Mouse (Mus musculus) adrenal gland, postnatal 14 days (tissue): ENCODE results near the gene Usp2. TPM values are rescaled to one million over a fixed set of nuclear protein-coding genes. Genes with fewer than 3 reads are reported as not detected.
A peak's percentile ranks its signal among the peaks of the same experiment; 100 is the strongest.

ENCODE experiments used
- DNase-seq: peaks from one replicate; pipeline ENCODE4 v3.0.0; 2021; ENCODE audit warnings: mixed read lengths
- long read RNA-seq, 2 experiments: library from polyadenylated mRNA; stranded (forward); transcript quantifications; one replicate each; pipeline ENCODE4 v2.0.0; 2021
- total RNA-seq: library from RNA; stranded (reverse); gene quantifications from 2 replicates; pipeline ENCODE4 v1.2.3, GENCODE M21; 2021

The Usp2 gene
- 49.5 and 54.9 TPM in 2 replicates for total RNA-seq
- long read RNA-seq, experiment 1, transcript Usp2-202 (12 exons, 2,057 nt): major isoform, 11 of 31 reads
- long read RNA-seq, experiment 1, transcript Usp2-201 (13 exons, 3,867 nt): minor isoform, 5 of 31 reads
- long read RNA-seq, experiment 1, partial matches to known transcripts: 7 of 31 reads
- long read RNA-seq, experiment 1, other reads (novel, unspliced or antisense): 8 of 31 reads
- long read RNA-seq, experiment 2, transcript Usp2-202 (12 exons, 2,057 nt): major isoform, 8 of 35 reads
- long read RNA-seq, experiment 2, transcript Usp2-201 (13 exons, 3,867 nt): minor isoform, 6 of 35 reads
- long read RNA-seq, experiment 2, partial matches to known transcripts: 6 of 35 reads
- long read RNA-seq, experiment 2, other reads (novel, unspliced or antisense): 13 of 35 reads

GRCm38 (mm10) chr9:44066785-44067225 is at the start of gene Usp2:
Gene Usp2 (plus strand): TSS chr9:44067021.
- peak; percentile 100 for DNase-seq

DNA sequence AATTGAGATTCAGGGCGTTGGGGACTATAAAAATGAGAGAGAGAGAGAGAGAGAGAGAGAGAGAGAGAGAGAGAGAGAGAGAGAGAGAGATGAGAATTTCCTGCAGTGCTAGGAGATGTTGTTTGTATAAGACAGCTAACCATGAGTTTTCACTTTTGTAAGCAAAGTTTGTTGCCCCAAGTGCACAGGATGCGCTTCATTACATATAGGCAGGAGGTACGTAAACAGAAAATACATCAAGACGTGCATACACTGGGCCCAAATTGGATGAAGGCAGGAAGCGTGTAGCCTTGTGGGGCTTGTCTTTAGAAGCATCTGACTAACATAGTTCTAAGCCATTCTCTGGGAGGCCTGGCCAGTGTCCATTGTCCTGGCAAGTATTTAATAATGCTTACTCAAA is 49.0 kb upstream of the Usp2 start:
- no peak for DNase-seq

GRCm38 (mm10) chr9:44020001-44020400 is 46.8 kb upstream of the Usp2 start:
- DNase-seq: no peak

DNA sequence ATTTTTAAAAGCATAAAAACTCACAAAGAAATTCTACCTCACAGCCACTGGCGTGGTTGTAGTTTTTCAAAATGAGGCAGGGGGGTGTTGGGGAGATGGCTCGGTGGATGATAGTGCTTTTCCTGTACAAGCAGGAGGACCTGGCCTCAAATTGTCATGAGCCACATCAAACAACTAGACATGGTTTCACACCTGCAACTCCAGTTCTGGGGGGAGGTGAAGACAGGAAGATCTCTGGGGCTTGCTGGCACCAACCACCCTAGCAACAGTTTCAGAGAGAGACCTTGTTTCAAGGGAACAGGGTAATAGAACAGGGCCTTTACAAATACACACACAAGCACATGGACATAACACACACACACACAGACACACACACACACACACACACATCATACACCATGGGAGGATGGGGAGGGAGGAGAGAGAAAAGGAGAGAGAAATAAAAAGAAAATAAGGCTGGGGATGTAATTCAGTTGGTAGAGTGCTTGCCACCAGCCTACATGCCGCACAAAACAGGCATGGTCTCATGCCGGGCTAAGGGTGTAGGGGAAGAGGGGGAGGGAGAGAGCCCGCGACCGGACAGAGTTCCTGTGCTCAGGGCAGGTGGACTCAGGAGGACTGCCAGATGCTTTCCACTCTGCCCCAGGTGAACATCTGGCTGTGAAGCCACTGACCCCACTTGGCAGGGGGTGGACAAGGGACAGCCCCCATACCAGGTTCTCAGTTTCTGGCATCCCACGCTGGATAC is 44.5 kb upstream of the Usp2 start:
- no peak for DNase-seq

DNA sequence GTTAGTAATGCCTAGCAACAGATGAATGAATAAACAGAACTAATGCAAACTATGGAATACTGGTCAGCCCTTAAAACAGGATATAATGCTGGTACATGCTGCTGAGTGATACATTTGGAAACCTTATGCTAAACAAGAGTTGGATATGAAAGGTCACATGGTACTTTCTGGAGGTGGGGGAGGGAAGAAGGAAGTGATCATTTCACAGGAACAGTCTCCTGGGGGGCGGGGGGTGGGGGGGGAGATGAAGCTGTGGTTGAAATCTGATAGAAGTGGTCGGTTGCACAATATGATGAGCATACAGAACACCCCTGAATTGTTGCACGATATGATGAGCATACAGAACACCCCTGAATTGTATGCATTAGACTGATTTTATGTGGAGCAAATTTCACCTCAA is 42.7 kb upstream of the Usp2 start:
- DNase-seq: no peak

GRCm38 (mm10) chr9:44029580-44030236 is 37.1 kb upstream of the Usp2 start:
- DNase-seq: no peak

- no peak for DNase-seq
Measured at GRCm38 (mm10) chr9:44030646-44031045, 36.2 kb upstream of the Usp2 start.

GRCm38 (mm10) chr9:44031079-44031478 is 35.7 kb upstream of the Usp2 start:
- DNase-seq: no peak

- DNase-seq: no peak
Measured at GRCm38 (mm10) chr9:44031946-44032345, 34.9 kb upstream of the Usp2 start.

- no peak for DNase-seq
Measured at GRCm38 (mm10) chr9:44033317-44033716, 33.5 kb upstream of the Usp2 start.

- no peak for DNase-seq
Measured at GRCm38 (mm10) chr9:44033957-44034727, 32.7 kb upstream of the Usp2 start.

DNA sequence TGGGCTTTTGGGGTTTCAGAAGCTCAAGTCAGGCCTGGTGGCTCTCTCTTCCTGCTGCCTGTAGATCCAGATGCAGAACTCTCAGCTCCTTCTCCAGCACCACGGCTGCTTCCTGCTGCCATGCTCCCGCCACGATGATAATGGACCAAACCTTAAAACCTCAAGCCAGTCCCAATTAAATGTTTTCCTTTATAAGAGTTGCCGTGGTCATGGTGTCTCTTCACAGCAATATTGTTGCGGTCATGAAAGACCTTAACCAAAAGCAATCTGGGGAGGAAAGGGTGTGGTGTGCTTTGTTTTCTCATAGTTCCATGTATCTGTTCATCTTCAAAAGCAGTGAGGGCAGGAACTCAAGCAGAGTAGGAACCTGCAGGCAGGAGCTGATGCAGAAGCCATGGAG is 29.7 kb upstream of the Usp2 start:
- DNase-seq: no peak

GRCm38 (mm10) chr9:44041511-44042395 is 25.1 kb upstream of the Usp2 start:
- DNase-seq: no peak

- DNase-seq: no peak
Measured at GRCm38 (mm10) chr9:44042396-44042680, 24.5 kb upstream of the Usp2 start.

- peak; percentile 62 for DNase-seq
Measured at GRCm38 (mm10) chr9:44042836-44043707, 23.7 kb upstream of the Usp2 start, which contains the start of gene Thy1. Gene Thy1 (plus strand): TSS chr9:44043384.

GRCm38 (mm10) chr9:44043708-44044425 is 23.0 kb upstream of the Usp2 start:
- DNase-seq: peak; percentile 32

DNA sequence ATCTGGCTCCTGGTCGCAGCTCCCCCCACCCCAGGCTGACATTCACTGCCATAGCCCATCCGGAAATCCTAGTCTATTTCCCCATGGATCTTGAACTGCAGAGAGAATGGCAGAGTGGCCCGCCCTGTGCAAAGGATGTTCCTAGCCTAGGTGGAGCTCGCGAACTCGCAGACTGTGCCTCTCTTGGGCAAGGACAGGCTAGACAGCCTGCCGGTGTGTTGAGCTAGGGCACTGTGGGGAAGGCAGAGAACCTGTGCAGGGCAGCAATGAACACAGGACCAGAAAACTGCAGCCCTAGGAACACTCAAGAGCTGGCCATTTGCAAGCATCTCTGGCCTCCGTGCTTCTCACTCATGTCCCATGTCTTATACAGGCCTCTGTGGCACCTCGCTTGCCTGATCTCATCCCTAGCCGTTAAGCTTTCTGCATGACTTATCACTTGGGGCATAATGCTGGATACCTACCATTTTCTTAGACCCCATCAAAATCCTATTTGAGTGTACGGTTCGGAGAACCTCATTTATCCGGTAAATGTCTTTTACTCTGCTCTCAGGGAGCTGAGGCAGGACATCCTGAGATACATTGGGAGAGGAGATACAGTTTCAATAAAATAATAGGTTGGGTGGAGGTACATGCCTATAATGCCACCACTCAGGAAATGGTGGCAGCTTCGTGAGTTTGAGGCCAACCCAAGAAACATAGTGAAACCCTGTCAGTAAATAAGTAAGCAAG is 22.2 kb upstream of the Usp2 start:
- no peak for DNase-seq

DNA sequence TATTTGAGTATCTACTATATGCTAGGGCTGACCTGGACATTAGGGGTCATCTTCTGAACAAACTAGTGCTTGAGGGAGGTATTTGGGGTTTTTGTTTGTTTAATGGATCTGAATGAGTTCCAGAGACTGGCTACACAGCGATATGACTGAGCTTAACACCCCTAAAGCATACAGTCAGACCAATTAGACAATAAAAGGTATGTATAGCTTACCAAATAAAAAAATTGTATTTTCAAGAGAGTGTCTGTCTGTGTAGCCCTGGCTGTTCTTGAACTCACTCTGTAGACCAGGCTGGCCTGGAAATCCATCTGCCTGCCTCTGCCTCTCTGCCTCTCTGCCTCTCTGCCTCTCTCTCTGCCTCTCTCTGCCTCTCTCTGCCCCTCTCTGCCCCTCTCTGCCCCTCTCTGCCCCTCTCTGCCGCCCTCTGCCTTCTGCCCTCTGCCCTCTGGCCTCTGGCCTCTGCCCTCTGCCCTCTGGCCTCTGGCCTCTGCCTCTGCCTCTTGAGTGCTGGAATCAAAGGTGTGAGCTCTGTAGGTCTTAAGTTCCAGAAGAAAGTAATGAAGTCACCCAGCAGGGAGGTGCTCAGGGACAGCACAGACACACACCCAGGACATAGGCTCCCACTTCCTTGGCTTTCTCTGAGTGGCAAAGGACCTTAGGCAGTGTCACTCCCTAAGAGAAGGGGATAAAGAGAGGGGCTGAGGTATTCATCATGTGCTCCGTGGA is 21.5 kb upstream of the Usp2 start:
- no peak for DNase-seq
